Mouse (Mus musculus) forebrain, embryonic 11.5 days (tissue): ENCODE results near the gene Tns4. TPM values are rescaled to one million over a fixed set of nuclear protein-coding genes. Genes with fewer than 3 reads are reported as not detected.

ENCODE experiments used
- ATAC-seq: fragments of 200-750 bp; cut with Nextera tagmentation; replicated peaks from 2 replicates; pipeline ENCODE4 v1.8.0; 2017; ENCODE audit warnings: moderate TSS enrichment; ENCODE audit not compliant: low FRiP score
- DNase-seq: peaks from one replicate; pipeline ENCODE4 v3.0.0-alpha.2; 2017; ENCODE audit warnings: low spot score
- H3K27ac ChIP-seq: fragments of 300-500 bp; sonication (generic); 2 replicates; pipeline ENCODE4 v1.5.1; 2014; ENCODE audit warnings: low read depth, low read length
- H3K27me3 ChIP-seq: fragments of 300-500 bp; sonication (generic); 2 replicates; pipeline ENCODE4 v1.6.1; 2014; ENCODE audit warnings: mild to moderate bottlenecking, low read length, mixed read lengths; ENCODE audit not compliant: control insufficient read depth, insufficient read depth
- H3K36me3 ChIP-seq: fragments of 300-500 bp; sonication (generic); 2 replicates; pipeline ENCODE4 v1.6.1; 2014; ENCODE audit warnings: mild to moderate bottlenecking, low read length, moderate library complexity, mixed read lengths; ENCODE audit not compliant: control insufficient read depth, insufficient read depth
- H3K4me1 ChIP-seq: fragments of 300-500 bp; sonication (generic); replicated peaks from 2 replicates; pipeline ENCODE4 v1.6.1; 2014; ENCODE audit warnings: low read length, mixed read lengths; ENCODE audit not compliant: control insufficient read depth, insufficient read depth
- H3K4me2 ChIP-seq: fragments of 300-500 bp; sonication (generic); 2 replicates; pipeline ENCODE4 v1.6.1; 2014; ENCODE audit warnings: low read depth, mild to moderate bottlenecking, low read length, moderate library complexity, mixed read lengths; ENCODE audit not compliant: severe bottlenecking
- H3K4me3 ChIP-seq: fragments of 300-500 bp; sonication (generic); 2 replicates; pipeline ENCODE4 v1.5.1; 2014; ENCODE audit warnings: low read depth, low read length
- H3K9ac ChIP-seq: fragments of 300-500 bp; sonication (generic); 2 replicates; pipeline ENCODE4 v1.6.1; 2014; ENCODE audit warnings: low read length
- H3K9me3 ChIP-seq: fragments of 300-500 bp; sonication (generic); 2 replicates; pipeline ENCODE4 v1.6.1; 2016; ENCODE audit warnings: low read length, mixed read lengths; ENCODE audit not compliant: control insufficient read depth
- WGBS: fragments of 180-500 bp; shearing (Covaris S2); extraction: QIAGEN DNeasy Blood & Tissue Kit; methylation state at CpG from one replicate; pipeline ENCODE4 v1.1.7; 2014; 5-methylcytosine and 5-hydroxymethylcytosine counted together
- polyA plus RNA-seq: library from polyadenylated mRNA; unstranded; fragments of >200 nt; fragmentation: Nextera tagmentation; extraction: Ambion mirVana; gene quantifications from 2 replicates; pipeline ENCODE4 v1.2.1, GENCODE M21; 2014

Gene Tns4
- polyA plus RNA-seq, 1 experiment from 2014 or later = 0.65 TPM

DNA sequence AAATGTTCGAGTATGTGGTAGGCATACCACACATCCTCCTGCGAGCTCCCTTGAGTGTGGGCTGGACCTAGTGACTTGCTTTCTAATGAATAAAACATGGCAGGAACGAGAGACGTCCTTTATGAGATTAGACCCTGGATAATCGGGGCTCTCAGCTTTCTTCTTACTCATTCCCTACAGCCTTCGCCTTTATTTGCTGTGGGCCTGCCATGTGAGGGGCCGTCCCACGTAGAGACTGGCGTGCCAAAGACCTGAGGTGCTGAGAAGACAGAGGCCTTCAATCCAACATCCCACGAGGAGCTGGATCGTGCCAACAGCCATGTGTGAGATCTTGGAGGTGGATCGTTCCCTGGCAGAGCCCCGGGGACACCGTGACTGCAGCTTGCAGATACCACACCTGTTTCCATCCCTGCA, 32.1 kb upstream of the Tns4 start:
- H3K9me3 ChIP-seq = no peaks in the 10 kb centered on the region; the same call in 1 of the 2 replicates
- H3K27me3 ChIP-seq = no peaks in the 10 kb centered on the region
- no peak overlapping the region for H3K27ac ChIP-seq
- no peaks in the 10 kb centered on the region for H3K36me3 ChIP-seq
- 51% methylated on average over 14 of the region's 14 CpGs for WGBS
- ATAC-seq (no peak), DNase-seq (no peak)
- H3K4me3 ChIP-seq = no peak overlapping the region
- peaks cover 7% of the 10 kb centered on the region for H3K4me1 ChIP-seq
- H3K9ac ChIP-seq = peak overlapping the region; percentile 24
- H3K4me2 ChIP-seq = no peak overlapping the region

DNA sequence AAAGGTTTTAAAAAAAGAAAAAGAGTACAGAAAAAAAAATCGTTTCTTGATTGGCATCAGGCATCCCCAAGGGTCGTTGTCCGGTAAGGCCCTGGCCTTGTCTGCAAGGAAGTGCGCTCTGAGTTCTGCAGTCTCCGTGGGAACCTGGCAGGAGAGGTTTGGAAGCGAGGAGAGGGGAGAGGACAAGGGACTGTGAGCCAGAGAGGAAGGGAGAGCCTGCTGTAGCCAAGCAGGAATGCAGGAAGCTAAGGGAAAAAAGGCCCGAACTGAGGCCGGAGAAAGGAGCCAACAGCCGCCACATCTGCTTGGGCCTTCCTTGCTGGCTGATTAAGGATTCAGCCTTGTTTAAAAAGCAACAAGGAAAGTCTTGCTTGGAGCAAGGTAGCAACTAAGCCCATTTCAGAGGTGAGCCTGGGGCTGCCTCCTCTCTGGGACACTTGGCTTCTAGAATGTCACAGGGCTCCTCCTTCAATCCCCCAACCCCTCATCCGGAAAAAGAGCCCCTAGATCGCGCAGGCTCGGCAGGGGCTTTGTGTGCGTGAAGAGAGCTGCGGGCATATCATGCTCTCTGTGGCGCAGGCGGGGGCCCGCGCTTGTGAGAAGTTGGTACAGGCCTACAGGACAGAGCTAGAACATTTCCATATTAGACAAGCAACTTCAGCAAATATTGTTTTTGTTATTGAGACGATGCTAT, 31.6 kb upstream of the Tns4 start:
- Histone ChIP-seq H3K9ac (peak overlapping the region; percentile 24), H3K27me3 (no peaks in the 10 kb centered on the region), H3K27ac (peak overlapping the region; percentile 41; the same call in 1 of the 2 replicates), H3K4me2 (no peak overlapping the region), H3K9me3 (no peaks in the 10 kb centered on the region; the same call in 1 of the 2 replicates), H3K4me3 (no peak overlapping the region), H3K36me3 (no peaks in the 10 kb centered on the region), H3K4me1 (peaks cover 7% of the 10 kb centered on the region)
- no peak for DNase-seq
- 47% methylated on average over 20 of the region's 20 CpGs for WGBS
- ATAC-seq = no peak

DNA sequence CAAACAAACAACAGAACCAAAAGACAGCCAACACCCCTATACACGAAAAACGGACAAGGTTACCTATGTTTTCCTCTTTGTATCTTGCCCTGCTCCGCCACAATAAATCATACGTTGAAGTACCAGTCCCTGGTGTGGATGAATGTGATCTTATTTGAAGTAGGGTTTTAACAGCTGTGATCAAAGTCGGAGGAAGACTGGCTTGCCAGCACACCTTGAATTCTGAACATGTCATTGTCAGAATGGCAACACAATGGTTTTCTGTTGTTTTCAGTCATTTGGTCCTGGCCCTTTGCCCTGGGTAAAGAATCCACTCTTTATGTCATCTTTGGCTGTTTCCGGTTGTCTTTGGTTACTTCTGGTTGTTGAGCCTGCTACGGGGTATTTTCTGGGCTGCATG, 29.9 kb upstream of the Tns4 start:
- Histone ChIP-seq H3K4me2 (no peak overlapping the region), H3K27ac (no peak overlapping the region), H3K9ac (no peak overlapping the region), H3K4me3 (no peak overlapping the region), H3K9me3 (no peaks in the 10 kb centered on the region; the same call in 1 of the 2 replicates), H3K27me3 (no peaks in the 10 kb centered on the region), H3K4me1 (peaks cover 7% of the 10 kb centered on the region), H3K36me3 (no peaks in the 10 kb centered on the region)
- WGBS = 82% methylated on average over 7 of the region's 7 CpGs
- no peak for ATAC-seq
- DNase-seq = no peak

DNA sequence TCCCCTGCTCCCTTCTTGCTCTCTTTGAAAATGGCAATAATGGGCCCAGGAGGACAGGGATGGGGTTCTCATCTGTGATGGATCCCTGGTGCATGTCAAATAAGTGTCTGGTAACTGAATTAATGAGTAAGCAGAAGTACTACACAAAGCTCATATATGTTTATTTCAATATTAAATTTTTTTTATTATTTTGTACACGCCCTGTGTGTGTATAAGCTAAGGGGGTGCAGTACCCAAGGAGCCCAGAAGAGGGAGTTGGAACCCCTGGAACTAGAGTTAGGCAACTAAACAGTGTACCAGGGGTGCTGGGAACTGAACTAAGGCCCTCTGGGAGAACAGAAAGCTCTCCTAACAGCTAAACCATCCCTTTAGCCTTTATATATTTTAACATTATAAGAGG, 29.3 kb upstream of the Tns4 start:
- 100% methylated on average over 1 of the region's 1 CpGs for WGBS
- Histone ChIP-seq H3K27ac (no peak overlapping the region), H3K9me3 (no peaks in the 10 kb centered on the region; the same call in 1 of the 2 replicates), H3K4me2 (no peak overlapping the region), H3K4me3 (no peak overlapping the region), H3K36me3 (no peaks in the 10 kb centered on the region), H3K4me1 (peaks cover 7% of the 10 kb centered on the region), H3K27me3 (no peaks in the 10 kb centered on the region), H3K9ac (no peak overlapping the region)
- DNase-seq = no peak
- no peak for ATAC-seq

DNA sequence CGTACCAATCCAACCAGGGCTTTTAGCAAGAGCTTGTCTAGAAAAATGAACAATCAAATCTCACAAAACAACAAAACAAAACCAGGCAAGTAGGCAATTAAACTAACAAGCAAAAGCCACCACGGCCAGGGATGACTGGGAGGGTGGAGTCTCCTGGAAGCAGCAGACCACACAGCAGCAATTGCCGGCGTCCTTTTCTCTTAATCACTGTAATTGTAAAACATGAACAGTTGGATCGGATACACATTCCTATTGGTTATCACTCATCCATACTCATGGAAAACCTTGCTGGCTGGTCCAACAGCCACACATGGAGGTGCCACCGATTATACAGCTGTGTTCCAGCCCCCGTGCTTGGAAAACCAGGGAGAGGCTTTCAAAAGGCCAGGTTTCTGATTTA, 28.8 kb upstream of the Tns4 start:
- ATAC-seq = no peak
- WGBS = 85% methylated on average over 7 of the region's 7 CpGs
- H3K27ac ChIP-seq = no peak overlapping the region

DNA sequence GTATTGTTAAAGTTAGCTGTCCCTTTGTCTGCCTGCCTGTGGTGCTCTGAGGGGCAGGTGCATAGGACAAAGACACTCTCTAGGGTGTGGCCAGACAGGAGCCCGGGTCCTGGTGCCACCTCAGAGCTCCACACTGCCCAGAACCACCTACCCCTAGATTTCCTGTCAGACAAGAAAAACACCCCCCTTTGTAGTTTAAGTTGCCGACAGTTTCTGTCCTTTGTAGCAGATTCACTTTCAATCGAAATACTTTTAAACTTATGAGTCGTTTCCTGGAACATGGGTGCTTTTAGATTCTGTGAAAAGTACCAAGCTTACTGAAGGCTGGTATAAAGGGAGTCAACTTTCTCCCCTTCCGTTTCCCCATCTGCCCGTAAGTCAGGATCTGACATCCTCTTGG, 26.8 kb upstream of the Tns4 start:
- H3K27ac ChIP-seq = no peak overlapping the region
- H3K4me1 ChIP-seq = peaks cover 8% of the 10 kb centered on the region
- H3K27me3 ChIP-seq = no peaks in the 10 kb centered on the region
- no peak overlapping the region for H3K9ac ChIP-seq
- no peaks in the 10 kb centered on the region for H3K36me3 ChIP-seq
- no peak overlapping the region for H3K4me2 ChIP-seq
- ATAC-seq (no peak), DNase-seq (no peak)
- 80% methylated on average over 6 of the region's 6 CpGs for WGBS
- no peak overlapping the region for H3K4me3 ChIP-seq
- no peaks in the 10 kb centered on the region; the same call in 1 of the 2 replicates for H3K9me3 ChIP-seq

More for the DNA sequence above, 28.8 kb upstream of the Tns4 start:
- DNase-seq = no peak
- H3K4me3 ChIP-seq = no peak overlapping the region
- H3K4me1 ChIP-seq = peaks cover 7% of the 10 kb centered on the region
- no peak overlapping the region for H3K9ac ChIP-seq
- no peaks in the 10 kb centered on the region for H3K27me3 ChIP-seq
- no peaks in the 10 kb centered on the region for H3K36me3 ChIP-seq
- no peak overlapping the region for H3K4me2 ChIP-seq
- no peaks in the 10 kb centered on the region; the same call in 1 of the 2 replicates for H3K9me3 ChIP-seq

DNA sequence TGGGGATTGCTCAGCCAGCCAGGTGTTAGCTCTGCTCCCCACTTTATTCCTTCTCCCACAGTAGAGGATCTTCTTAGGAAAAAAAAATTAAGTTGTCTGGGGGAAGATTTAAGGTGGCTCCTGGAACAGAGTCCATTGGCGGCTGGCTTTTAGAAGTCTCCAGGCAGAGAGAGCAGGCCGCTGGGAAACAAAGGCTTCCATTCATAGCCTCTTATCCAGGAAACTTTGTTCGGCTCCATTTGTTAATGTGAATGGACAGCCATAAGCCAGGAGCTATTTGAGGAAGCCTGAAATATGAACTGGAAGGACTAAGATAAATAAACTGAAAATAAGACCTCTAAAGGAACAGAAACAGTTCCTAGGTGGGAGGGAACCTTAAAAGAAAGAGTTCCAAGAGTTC, 24.0 kb upstream of the Tns4 start:
- H3K9ac ChIP-seq = no peak overlapping the region
- H3K36me3 ChIP-seq = no peaks in the 10 kb centered on the region
- H3K4me1 ChIP-seq = peaks cover 2% of the 10 kb centered on the region; the same call in 1 of the 2 replicates
- peak overlapping the region; percentile 50 for H3K27ac ChIP-seq
- WGBS = 0% methylated on average over 3 of the region's 3 CpGs
- H3K4me2 ChIP-seq = no peak overlapping the region
- H3K9me3 ChIP-seq = no peaks in the 10 kb centered on the region; the same call in 1 of the 2 replicates
- DNase-seq (no peak), ATAC-seq (no peak)
- no peaks in the 10 kb centered on the region for H3K27me3 ChIP-seq
- H3K4me3 ChIP-seq = no peak overlapping the region

DNA sequence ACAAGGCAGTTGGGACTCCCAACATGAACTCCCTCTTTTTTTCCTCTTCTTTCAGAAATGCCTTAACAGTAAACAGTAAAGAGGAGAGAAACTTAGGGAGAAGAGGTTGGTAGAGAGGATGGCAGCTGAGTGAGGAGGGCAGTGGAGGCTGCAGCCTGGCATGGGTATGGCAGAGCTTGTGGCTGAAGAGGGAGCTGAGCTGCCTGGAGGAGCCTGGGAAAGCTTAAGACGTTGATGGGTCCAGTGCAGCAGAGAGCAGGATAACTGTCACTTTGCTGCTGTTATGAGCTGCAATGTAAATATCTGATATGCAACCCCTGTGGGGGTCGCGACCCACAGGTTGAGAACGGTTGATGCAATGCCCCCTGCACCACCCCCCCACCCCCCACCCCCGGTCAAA, 23.6 kb upstream of the Tns4 start:
- no peak overlapping the region for H3K9ac ChIP-seq
- 25% methylated on average over 5 of the region's 5 CpGs for WGBS
- ATAC-seq (no peak), DNase-seq (no peak)
- no peak overlapping the region for H3K4me2 ChIP-seq
- no peaks in the 10 kb centered on the region for H3K36me3 ChIP-seq
- peaks cover 2% of the 10 kb centered on the region; the same call in 1 of the 2 replicates for H3K4me1 ChIP-seq
- H3K4me3 ChIP-seq = no peak overlapping the region
- no peaks in the 10 kb centered on the region for H3K27me3 ChIP-seq
- peak overlapping the region; percentile 50; the same call in 1 of the 2 replicates for H3K27ac ChIP-seq
- no peaks in the 10 kb centered on the region; the same call in 1 of the 2 replicates for H3K9me3 ChIP-seq

DNA sequence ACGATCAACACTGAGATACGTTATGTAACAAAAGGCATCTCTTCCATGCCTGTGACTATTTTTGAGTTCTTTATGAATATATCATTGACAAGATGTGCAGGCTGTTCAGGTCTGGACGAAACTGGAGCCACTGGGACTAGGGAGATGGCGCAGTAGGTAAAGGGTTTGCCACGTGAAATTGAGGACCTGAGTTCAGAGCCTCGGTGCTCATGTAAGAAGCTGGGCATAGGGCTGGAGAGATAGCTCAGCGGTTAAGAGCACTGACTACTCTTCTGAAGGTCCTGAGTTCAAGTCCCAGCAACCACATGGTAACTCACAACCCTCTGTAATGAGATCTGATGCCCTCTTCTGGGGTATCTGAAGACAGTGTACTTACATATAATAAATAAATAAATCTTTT, 22.5 kb upstream of the Tns4 start:
- Histone ChIP-seq H3K27me3 (no peaks in the 10 kb centered on the region), H3K4me3 (no peak overlapping the region), H3K27ac (no peak overlapping the region), H3K4me1 (peaks cover 2% of the 10 kb centered on the region; the same call in 1 of the 2 replicates), H3K36me3 (no peaks in the 10 kb centered on the region), H3K9ac (no peak overlapping the region), H3K4me2 (no peak overlapping the region), H3K9me3 (no peaks in the 10 kb centered on the region; the same call in 1 of the 2 replicates)
- 93% methylated on average over 7 of the region's 7 CpGs for WGBS
- DNase-seq (no peak), ATAC-seq (no peak)
